Mouse (Mus musculus) limb, embryonic 11.5 days (tissue): ENCODE measurements around the gene Srd5a3. TPM values are rescaled to one million over a fixed set of nuclear protein-coding genes. Genes with fewer than 3 reads are reported as not detected.

Experiments
- ATAC-seq: fragments of 200-750 bp; cut with Nextera tagmentation; 2 replicates; pipeline ENCODE4 v1.8.0; 2017; ENCODE audit warnings: low read depth; ENCODE audit not compliant: insufficient number of reproducible peaks, low FRiP score, low TSS enrichment
- DNase-seq: peaks from one replicate; pipeline ENCODE4 v3.0.0-alpha.2; 2015; ENCODE audit warnings: low spot score
- H3K27ac ChIP-seq: fragments of 300-500 bp; sonication (generic); replicated peaks from 2 replicates; pipeline ENCODE4 v1.5.1; 2014; ENCODE audit warnings: low read depth, mild to moderate bottlenecking, low read length
- H3K27me3 ChIP-seq: fragments of 300-500 bp; sonication (generic); 2 replicates; pipeline ENCODE4 v1.6.1; 2014; ENCODE audit warnings: mild to moderate bottlenecking, low read length, mixed read lengths; ENCODE audit not compliant: control insufficient read depth, insufficient read depth
- H3K36me3 ChIP-seq: fragments of 300-500 bp; sonication (generic); 2 replicates; pipeline ENCODE4 v1.6.1; 2014; ENCODE audit warnings: mild to moderate bottlenecking, low read length, moderate library complexity, mixed read lengths; ENCODE audit not compliant: control insufficient read depth, insufficient read depth
- H3K4me1 ChIP-seq: fragments of 300-500 bp; sonication (generic); 2 replicates; pipeline ENCODE4 v1.6.1; 2014; ENCODE audit warnings: low read length, mixed read lengths; ENCODE audit not compliant: control insufficient read depth, insufficient read depth
- H3K4me2 ChIP-seq: fragments of 300-500 bp; sonication (generic); 2 replicates; pipeline ENCODE4 v1.6.1; 2014; ENCODE audit warnings: low read depth, mild to moderate bottlenecking, moderate library complexity; ENCODE audit not compliant: severe bottlenecking
- H3K4me3 ChIP-seq: fragments of 300-500 bp; sonication (generic); 2 replicates; pipeline ENCODE4 v1.5.1; 2014; ENCODE audit warnings: low read depth, low read length
- H3K9ac ChIP-seq: fragments of 300-500 bp; sonication (generic); 2 replicates; pipeline ENCODE4 v1.6.1; 2014; ENCODE audit warnings: mild to moderate bottlenecking, low read length
- H3K9me3 ChIP-seq: fragments of 300-500 bp; sonication (generic); 2 replicates; pipeline ENCODE4 v1.6.1; 2016; ENCODE audit warnings: low read length; ENCODE audit not compliant: control insufficient read depth
- WGBS: fragments of 180-500 bp; shearing (Covaris S2); extraction: QIAGEN DNeasy Blood & Tissue Kit; methylation state at CpG from one replicate; pipeline ENCODE4 v1.1.7; 2014; 5-methylcytosine and 5-hydroxymethylcytosine counted together
- polyA plus RNA-seq: library from polyadenylated mRNA; unstranded; fragments of >200 nt; fragmentation: Nextera tagmentation; extraction: Ambion mirVana; gene quantifications from 2 replicates; pipeline ENCODE4 v1.2.1, GENCODE M21; 2014

Srd5a3 gene
- polyA plus RNA-seq, 1 experiment from 2014 or later = 21.8 TPM

- Histone ChIP-seq H3K9me3 (no peaks in the 10 kb centered on the region), H3K27me3 (no peaks in the 10 kb centered on the region), H3K4me2 (no peak overlapping the region), H3K9ac (no peak overlapping the region), H3K4me3 (no peak overlapping the region), H3K27ac (no peak overlapping the region), H3K4me1 (no peaks in the 10 kb centered on the region), H3K36me3 (no peaks in the 10 kb centered on the region)
- no peak for DNase-seq
- WGBS = 89% methylated on average over 5 of the region's 5 CpGs
- no peak for ATAC-seq
These were observed 19.4 kb upstream of the Srd5a3 start for GRCm38 (mm10) chr5:76120634-76121033.

- no peaks in the 10 kb centered on the region for H3K36me3 ChIP-seq
- DNase-seq (no peak), ATAC-seq (no peak)
- no peaks in the 10 kb centered on the region for H3K4me1 ChIP-seq
- H3K27me3 ChIP-seq = no peaks in the 10 kb centered on the region
- no peak overlapping the region for H3K27ac ChIP-seq
- H3K9ac ChIP-seq = no peak overlapping the region
- no peak overlapping the region for H3K4me2 ChIP-seq
- no peak overlapping the region for H3K4me3 ChIP-seq
- 82% methylated on average over 5 of the region's 5 CpGs for WGBS
- no peaks in the 10 kb centered on the region for H3K9me3 ChIP-seq
These were observed 12.3 kb upstream of the Srd5a3 start for GRCm38 (mm10) chr5:76127584-76128316.

- Histone ChIP-seq H3K27ac (no peak overlapping the region), H3K9me3 (no peaks in the 10 kb centered on the region), H3K4me2 (no peak overlapping the region), H3K27me3 (no peaks in the 10 kb centered on the region), H3K4me1 (no peaks in the 10 kb centered on the region), H3K9ac (no peak overlapping the region), H3K36me3 (no peaks in the 10 kb centered on the region), H3K4me3 (no peak overlapping the region)
- ATAC-seq (no peak), DNase-seq (no peak)
- WGBS = 69% methylated on average over 2 of the region's 2 CpGs
These were observed 9.8 kb upstream of the Srd5a3 start for GRCm38 (mm10) chr5:76130292-76130691.

- 84% methylated on average over 4 of the region's 4 CpGs for WGBS
- Histone ChIP-seq H3K36me3 (no peaks in the 10 kb centered on the region), H3K9ac (no peak overlapping the region), H3K27ac (no peak overlapping the region), H3K4me2 (no peak overlapping the region), H3K4me3 (no peak overlapping the region), H3K4me1 (no peaks in the 10 kb centered on the region), H3K9me3 (no peaks in the 10 kb centered on the region), H3K27me3 (no peaks in the 10 kb centered on the region)
- ATAC-seq = no peak
- no peak for DNase-seq
These were observed 8.1 kb upstream of the Srd5a3 start for GRCm38 (mm10) chr5:76131990-76132389.

GRCm38 (mm10) chr5:76135644-76136043 lies 4.4 kb upstream of the Srd5a3 start:
- no peak overlapping the region for H3K4me3 ChIP-seq
- DNase-seq = no peak
- H3K4me1 ChIP-seq = no peaks in the 10 kb centered on the region
- 89% methylated on average over 1 of the region's 1 CpGs for WGBS
- H3K9ac ChIP-seq = no peak overlapping the region
- no peak overlapping the region for H3K4me2 ChIP-seq
- H3K36me3 ChIP-seq = no peaks in the 10 kb centered on the region
- no peaks in the 10 kb centered on the region for H3K9me3 ChIP-seq
- H3K27me3 ChIP-seq = no peaks in the 10 kb centered on the region
- no peak overlapping the region for H3K27ac ChIP-seq
- ATAC-seq = no peak

GRCm38 (mm10) chr5:76136271-76136670 lies 3.8 kb upstream of the Srd5a3 start:
- DNase-seq (no peak), ATAC-seq (no peak)
- H3K27ac ChIP-seq = no peak overlapping the region
- no peaks in the 10 kb centered on the region for H3K27me3 ChIP-seq
- no peaks in the 10 kb centered on the region for H3K4me1 ChIP-seq
- no peaks in the 10 kb centered on the region for H3K36me3 ChIP-seq
- WGBS = 93% methylated on average over 3 of the region's 3 CpGs
- H3K4me3 ChIP-seq = no peak overlapping the region
- H3K4me2 ChIP-seq = no peak overlapping the region
- no peak overlapping the region for H3K9ac ChIP-seq
- no peaks in the 10 kb centered on the region for H3K9me3 ChIP-seq

GRCm38 (mm10) chr5:76137586-76137985 lies 2.5 kb upstream of the Srd5a3 start:
- Histone ChIP-seq H3K9ac (no peak overlapping the region), H3K36me3 (no peaks in the 10 kb centered on the region), H3K27ac (no peak overlapping the region), H3K4me3 (no peak overlapping the region), H3K4me2 (no peak overlapping the region), H3K9me3 (no peaks in the 10 kb centered on the region), H3K27me3 (no peaks in the 10 kb centered on the region), H3K4me1 (no peaks in the 10 kb centered on the region)
- ATAC-seq (no peak), DNase-seq (no peak)
- 80% methylated on average over 1 of the region's 1 CpGs for WGBS

GRCm38 (mm10) chr5:76138071-76138470 lies 2.0 kb upstream of the Srd5a3 start:
- H3K36me3 ChIP-seq = no peaks in the 10 kb centered on the region
- no peaks in the 10 kb centered on the region for H3K9me3 ChIP-seq
- ATAC-seq (no peak), DNase-seq (no peak)
- no peak overlapping the region for H3K4me3 ChIP-seq
- no peaks in the 10 kb centered on the region for H3K27me3 ChIP-seq
- 63% methylated on average over 1 of the region's 1 CpGs for WGBS
- H3K9ac ChIP-seq = no peak overlapping the region
- H3K4me2 ChIP-seq = no peak overlapping the region
- H3K4me1 ChIP-seq = no peaks in the 10 kb centered on the region
- H3K27ac ChIP-seq = no peak overlapping the region

- H3K36me3 ChIP-seq = no peaks in the 10 kb centered on the region
- no peak overlapping the region for H3K27ac ChIP-seq
- H3K9ac ChIP-seq = no peak overlapping the region
- no peak for DNase-seq
- 88% methylated on average over 10 of the region's 10 CpGs for WGBS
- H3K4me1 ChIP-seq = no peaks in the 10 kb centered on the region
- H3K4me2 ChIP-seq = no peak overlapping the region
- H3K9me3 ChIP-seq = no peaks in the 10 kb centered on the region
- no peaks in the 10 kb centered on the region for H3K27me3 ChIP-seq
- H3K4me3 ChIP-seq = no peak overlapping the region
- ATAC-seq = no peak
These were observed 1.6 kb upstream of the Srd5a3 start for GRCm38 (mm10) chr5:76138512-76138911.
